Mouse (Mus musculus) heart, embryonic 11.5 days (tissue): ENCODE results near the gene Klhl28. TPM values are rescaled to one million over a fixed set of nuclear protein-coding genes. Genes with fewer than 3 reads are reported as not detected.
A peak's percentile ranks its signal among the peaks of the same experiment; 100 is the strongest.

Source experiments
- ATAC-seq: fragments of 200-750 bp; cut with Nextera tagmentation; replicated peaks from 2 replicates; pipeline ENCODE4 v1.8.0; 2017; ENCODE audit warnings: moderate library complexity; ENCODE audit not compliant: insufficient number of reproducible peaks, low FRiP score, low TSS enrichment
- H3K27ac ChIP-seq: fragments of 300-500 bp; sonication (generic); 2 replicates; pipeline ENCODE4 v1.5.1; 2014; ENCODE audit warnings: mild to moderate bottlenecking, low read depth, low read length
- H3K27me3 ChIP-seq: fragments of 300-500 bp; sonication (generic); 2 replicates; pipeline ENCODE4 v1.6.1; 2014; ENCODE audit warnings: mild to moderate bottlenecking, low read length, mixed read lengths; ENCODE audit not compliant: control insufficient read depth, insufficient read depth
- H3K36me3 ChIP-seq: fragments of 300-500 bp; sonication (generic); 2 replicates; pipeline ENCODE4 v1.6.1; 2014; ENCODE audit warnings: mild to moderate bottlenecking, low read length, moderate library complexity, mixed read lengths; ENCODE audit not compliant: control insufficient read depth, insufficient read depth
- H3K4me1 ChIP-seq: fragments of 300-500 bp; sonication (generic); 2 replicates; pipeline ENCODE4 v1.6.1; 2014; ENCODE audit warnings: low read length; ENCODE audit not compliant: control insufficient read depth, insufficient read depth
- H3K4me2 ChIP-seq: fragments of 300-500 bp; sonication (generic); 2 replicates; pipeline ENCODE4 v1.6.1; 2014; ENCODE audit warnings: mild to moderate bottlenecking, moderate library complexity
- H3K4me3 ChIP-seq: fragments of 300-500 bp; sonication (generic); 2 replicates; pipeline ENCODE4 v1.5.1; 2014; ENCODE audit warnings: low read depth, low read length
- H3K9ac ChIP-seq: fragments of 300-500 bp; sonication (generic); 2 replicates; pipeline ENCODE4 v1.6.1; 2014; ENCODE audit warnings: mild to moderate bottlenecking, low read depth, low read length, moderate library complexity
- H3K9me3 ChIP-seq: fragments of 300-500 bp; sonication (generic); replicated peaks from 2 replicates; pipeline ENCODE4 v1.6.1; 2016; ENCODE audit warnings: low read length; ENCODE audit not compliant: control insufficient read depth
- WGBS: fragments of 180-500 bp; shearing (Covaris S2); extraction: QIAGEN DNeasy Blood & Tissue Kit; methylation state at CpG from one replicate; pipeline ENCODE4 v1.1.7; 2014; ENCODE audit not compliant: insufficient replicate concordance; 5-methylcytosine and 5-hydroxymethylcytosine counted together
- polyA plus RNA-seq: library from polyadenylated mRNA; unstranded; fragments of >200 nt; fragmentation: Nextera tagmentation; extraction: Ambion mirVana; gene quantifications from 2 replicates; pipeline ENCODE4 v1.2.1, GENCODE M21; 2014

The Klhl28 gene
- 9.3 and 12.2 TPM in 2 replicates for polyA plus RNA-seq

GRCm38 (mm10) chr12:64965124-64966026, at the start of gene Klhl28, which contains the start of gene Togaram1:
TSS of gene Klhl28 (minus strand) at chr12:64965534.
TSS of gene Togaram1 (plus strand) at chr12:64965804.
- no peaks in the 10 kb centered on the region for H3K27me3 ChIP-seq
- H3K4me3 ChIP-seq, result peak within 1 kb of the TSS; percentile 91
- H3K27ac ChIP-seq, result peak within 1 kb of the TSS; percentile 90
- peak; percentile 100 for ATAC-seq
- H3K36me3 ChIP-seq, result no peaks in the 10 kb centered on the region
- H3K4me2 ChIP-seq, result peak within 1 kb of the TSS; percentile 97
- no peaks in the 10 kb centered on the region; the same call in 1 of the 2 replicates for H3K4me1 ChIP-seq
- WGBS, result 0% methylated on average over 45 of the region's 45 CpGs
- peak within 1 kb of the TSS; percentile 92 for H3K9ac ChIP-seq
- no peaks in the 10 kb centered on the region for H3K9me3 ChIP-seq

- no peak overlapping the region for H3K9ac ChIP-seq
- H3K27me3 ChIP-seq, result no peaks in the 10 kb centered on the region
- no peak for ATAC-seq
- no peak overlapping the region for H3K27ac ChIP-seq
- no peaks in the 10 kb centered on the region for H3K9me3 ChIP-seq
- H3K36me3 ChIP-seq, result peaks cover 29% of the 10 kb centered on the region
- no peaks in the 10 kb centered on the region for H3K4me1 ChIP-seq
- WGBS, result 88% methylated on average over 3 of the region's 3 CpGs
- no peak overlapping the region for H3K4me3 ChIP-seq
- no peak overlapping the region for H3K4me2 ChIP-seq
These were observed 42.4 kb upstream of the Klhl28 start for GRCm38 (mm10) chr12:65007725-65008124.

- no peak overlapping the region for H3K4me2 ChIP-seq
- no peak for ATAC-seq
- 0 out of 2 replicates have a peak, but pooled peaks cover 5% of the 10 kb centered on the region for H3K36me3 ChIP-seq
- H3K4me1 ChIP-seq, result no peaks in the 10 kb centered on the region
- 98% methylated on average over 1 of the region's 1 CpGs for WGBS
- no peak overlapping the region for H3K27ac ChIP-seq
- H3K4me3 ChIP-seq, result no peak overlapping the region
- H3K9me3 ChIP-seq, result no peaks in the 10 kb centered on the region
- no peak overlapping the region for H3K9ac ChIP-seq
- no peaks in the 10 kb centered on the region for H3K27me3 ChIP-seq
These were observed 12.2 kb upstream of the Klhl28 start for GRCm38 (mm10) chr12:64977518-64977917.

DNA sequence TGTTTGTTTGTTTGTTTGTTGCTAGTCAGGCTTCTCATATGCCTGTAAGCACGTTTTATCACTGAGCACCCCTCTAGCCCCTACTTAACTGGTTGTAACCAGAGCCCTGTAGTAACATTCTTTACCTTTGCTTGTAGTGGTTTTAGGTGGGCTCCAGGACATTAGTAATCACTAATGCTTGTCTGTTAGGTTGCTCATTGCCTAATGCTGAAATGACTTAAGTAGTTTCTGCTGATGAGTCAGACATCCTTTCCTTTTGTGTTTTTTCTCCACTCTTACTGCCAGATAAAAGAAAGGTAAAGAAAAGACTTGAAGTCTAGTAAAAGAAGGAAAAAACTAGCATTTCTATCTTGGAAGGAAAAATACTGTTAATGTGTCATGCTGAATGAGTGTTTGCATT, 10.9 kb upstream of the Klhl28 start:
- Histone ChIP-seq H3K4me3 (no peak overlapping the region), H3K36me3 (0 out of 2 replicates have a peak, but pooled peaks cover 3% of the 10 kb centered on the region), H3K4me2 (no peak overlapping the region), H3K9me3 (no peaks in the 10 kb centered on the region), H3K4me1 (peaks cover 2% of the 10 kb centered on the region; the same call in 1 of the 2 replicates), H3K9ac (no peak overlapping the region), H3K27ac (no peak overlapping the region), H3K27me3 (no peaks in the 10 kb centered on the region)
- WGBS, result 58% methylated on average over 1 of the region's 1 CpGs
- ATAC-seq, result no peak

DNA sequence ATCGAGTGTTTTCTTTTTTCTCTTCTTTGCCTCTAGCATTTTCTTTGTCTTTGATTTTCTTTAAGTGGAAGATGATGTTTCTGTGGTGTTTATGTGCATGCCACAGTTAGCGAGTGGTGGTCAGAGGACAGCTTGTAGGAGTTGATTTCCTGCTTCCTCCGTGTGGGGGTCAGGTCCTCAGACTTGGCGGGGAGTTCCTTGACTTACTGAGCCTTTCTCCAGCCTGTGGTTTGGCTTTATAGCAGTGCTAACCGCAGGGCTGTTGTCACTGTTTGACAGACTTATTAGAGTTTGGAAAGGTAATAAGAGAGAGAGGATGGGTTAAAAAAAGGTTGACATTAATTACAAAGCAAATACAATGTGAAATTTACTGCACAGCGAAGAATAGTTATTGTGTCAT, 10.2 kb upstream of the Klhl28 start:
- Histone ChIP-seq H3K4me2 (no peak overlapping the region), H3K4me3 (no peak overlapping the region), H3K36me3 (0 out of 2 replicates have a peak, but pooled peaks cover 3% of the 10 kb centered on the region), H3K4me1 (peaks cover 5% of the 10 kb centered on the region; the same call in 1 of the 2 replicates), H3K27me3 (no peaks in the 10 kb centered on the region), H3K9ac (no peak overlapping the region), H3K9me3 (no peaks in the 10 kb centered on the region), H3K27ac (no peak overlapping the region)
- WGBS, result 63% methylated on average over 6 of the region's 6 CpGs
- no peak for ATAC-seq

DNA sequence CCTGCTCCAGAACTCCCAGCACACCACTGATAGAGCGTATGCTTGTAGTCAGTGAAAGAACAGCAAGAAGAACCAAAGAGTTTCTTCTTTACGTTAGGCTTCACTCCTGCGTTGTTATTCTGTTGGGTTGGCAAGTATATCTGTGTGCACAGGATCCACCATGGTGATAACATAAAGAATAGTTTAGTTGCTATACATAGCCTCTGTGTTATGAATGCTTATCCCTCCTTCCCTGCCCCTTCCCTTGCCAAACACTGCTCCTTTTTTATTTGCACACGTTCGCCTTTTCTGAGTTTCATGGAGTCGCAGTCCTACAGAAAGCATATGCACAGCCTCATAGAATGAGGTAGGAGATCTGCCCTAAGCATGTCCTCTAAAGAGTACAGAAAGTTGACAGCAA, 6.7 kb upstream of the Klhl28 start:
- Histone ChIP-seq H3K27ac (no peak overlapping the region), H3K4me1 (peaks cover 5% of the 10 kb centered on the region; the same call in 1 of the 2 replicates), H3K4me3 (no peak overlapping the region), H3K9ac (no peak overlapping the region), H3K36me3 (no peaks in the 10 kb centered on the region), H3K27me3 (no peaks in the 10 kb centered on the region), H3K4me2 (peak overlapping the region; percentile 1; the same call in 1 of the 2 replicates), H3K9me3 (no peaks in the 10 kb centered on the region)
- no peak for ATAC-seq
- WGBS, result 69% methylated on average over 6 of the region's 6 CpGs

- H3K9ac ChIP-seq, result no peak overlapping the region
- no peak overlapping the region for H3K27ac ChIP-seq
- ATAC-seq, result no peak
- no peaks in the 10 kb centered on the region for H3K36me3 ChIP-seq
- peaks cover 5% of the 10 kb centered on the region; the same call in 1 of the 2 replicates for H3K4me1 ChIP-seq
- H3K9me3 ChIP-seq, result no peaks in the 10 kb centered on the region
- H3K4me3 ChIP-seq, result no peak overlapping the region
- no peaks in the 10 kb centered on the region for H3K27me3 ChIP-seq
- no peak overlapping the region for H3K4me2 ChIP-seq
These were observed 6.1 kb upstream of the Klhl28 start for GRCm38 (mm10) chr12:64971399-64971798.

DNA sequence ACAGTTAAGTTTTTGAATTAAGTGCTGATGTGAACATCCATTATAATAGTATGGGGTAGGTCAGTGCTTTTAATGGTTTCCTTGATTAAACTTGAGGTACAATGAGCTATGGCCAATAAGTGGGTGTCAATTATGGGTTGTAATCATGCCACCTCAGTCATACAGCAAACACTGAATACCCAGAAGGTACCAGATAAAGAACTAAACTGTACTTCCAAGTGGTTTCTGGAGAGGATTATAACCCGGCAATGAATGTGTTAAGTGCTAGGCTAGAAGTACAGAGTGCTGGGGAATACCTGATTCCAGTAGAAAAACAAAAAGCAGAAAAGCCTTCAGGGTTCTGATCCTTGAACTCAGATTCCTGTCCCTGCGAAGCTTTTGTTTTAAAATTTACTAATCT, 2.7 kb upstream of the Klhl28 start:
- ATAC-seq, result no peak
- H3K27me3 ChIP-seq, result no peaks in the 10 kb centered on the region
- H3K4me1 ChIP-seq, result peaks cover 5% of the 10 kb centered on the region; the same call in 1 of the 2 replicates
- H3K27ac ChIP-seq, result no peak overlapping the region
- peak overlapping the region; percentile 97 for H3K4me2 ChIP-seq
- H3K4me3 ChIP-seq, result peak overlapping the region; percentile 91
- 1% methylated on average over 2 of the region's 2 CpGs for WGBS
- H3K9me3 ChIP-seq, result no peaks in the 10 kb centered on the region
- H3K9ac ChIP-seq, result peak overlapping the region; percentile 92
- H3K36me3 ChIP-seq, result no peaks in the 10 kb centered on the region
